Comparison of ENCODE assay signal across 22 mouse cellular contexts in genomic region chr12:85950371-85950770, GRCm38 (mm10).
"Had no signal": no experiment of that assay in that cellular context is flagged by ENCODE, and none has a peak within 500 bp of the region (broad histone marks: within the 10 kb centered on the region; RNA-seq: fewer than 3 reads in every experiment).

No protein-coding gene starts in this region.

- H3K9ac ChIP-seq: forebrain, postnatal 0 days; heart, embryonic 12.5 days; hindbrain, embryonic 13.5 days; hindbrain, embryonic 15.5 days; kidney, embryonic 15.5 days; limb, embryonic 13.5 days; limb, embryonic 15.5 days had no signal

- DNase-seq: forebrain, postnatal 0 days; gastrocnemius, postnatal 14 days; gastrocnemius, postnatal 36 days; heart, adult 18-20 months; heart, postnatal 10 days; kidney, adult 11 months; kidney, adult 2 months; kidney, adult 9 months; kidney, postnatal 14 days; kidney, postnatal 36 days; layer of hippocampus, adult 9-11 months; layer of hippocampus, postnatal 36 days; left cerebral cortex, postnatal 4 days had no signal

- H3K27me3 ChIP-seq: heart, embryonic 12.5 days; hindbrain, embryonic 13.5 days; hindbrain, embryonic 15.5 days; kidney, embryonic 15.5 days; limb, embryonic 13.5 days; limb, embryonic 15.5 days had no signal

- H3K27ac ChIP-seq: hindbrain, embryonic 13.5 days; hindbrain, embryonic 15.5 days; hindbrain, postnatal 0 days; kidney, embryonic 15.5 days; kidney, postnatal 0 days; limb, embryonic 13.5 days; limb, embryonic 15.5 days had no signal

- H3K4me3 ChIP-seq: heart, embryonic 12.5 days; hindbrain, embryonic 13.5 days; hindbrain, embryonic 15.5 days; kidney, embryonic 15.5 days; limb, embryonic 13.5 days; limb, embryonic 15.5 days had no signal

- H3K9me3 ChIP-seq: hindbrain, embryonic 13.5 days; hindbrain, embryonic 15.5 days; kidney, embryonic 15.5 days; limb, embryonic 13.5 days; limb, embryonic 15.5 days had no signal

- H3K4me2 ChIP-seq: heart, embryonic 12.5 days; hindbrain, embryonic 13.5 days; hindbrain, embryonic 15.5 days; kidney, embryonic 15.5 days; limb, embryonic 13.5 days; limb, embryonic 15.5 days had no signal

- ATAC-seq: forebrain, postnatal 0 days; hindbrain, postnatal 0 days; intestine, embryonic 16.5 days had no signal

- H3K4me1 ChIP-seq: heart, embryonic 12.5 days; hindbrain, embryonic 13.5 days; hindbrain, embryonic 15.5 days had no signal
